Mouse (Mus musculus): ENCODE data around the gene Slc6a6. TPM values are rescaled to one million over a fixed set of nuclear protein-coding genes. Genes with fewer than 3 reads are reported as not detected.

Slc6a6 gene
- total RNA-seq, 1 experiment from 2014 or later: 30.3 TPM

- ATAC-seq (replicated peaks; ENCODE audit: low read depth, poor library complexity, severe bottlenecking): no peak
Observed at GRCm38 (mm10) chr6:91667141-91667540, 16.7 kb upstream of the Slc6a6 start.

GRCm38 (mm10) chr6:91668276-91668675 lies 15.6 kb upstream of the Slc6a6 start:
- ATAC-seq (replicated peaks; ENCODE audit: low read depth, poor library complexity, severe bottlenecking): no peak

GRCm38 (mm10) chr6:91669270-91669669 lies 14.6 kb upstream of the Slc6a6 start:
- ATAC-seq (replicated peaks; ENCODE audit: low read depth, poor library complexity, severe bottlenecking): no peak

- no peak for ATAC-seq (replicated peaks; ENCODE audit: low read depth, poor library complexity, severe bottlenecking)
Observed at GRCm38 (mm10) chr6:91670224-91670623, 13.6 kb upstream of the Slc6a6 start.

GRCm38 (mm10) chr6:91674757-91675350 lies 9.0 kb upstream of the Slc6a6 start:
- no peak for ATAC-seq (replicated peaks; ENCODE audit: low read depth, poor library complexity, severe bottlenecking)

GRCm38 (mm10) chr6:91678506-91679094 lies 5.3 kb upstream of the Slc6a6 start:
- no peak for ATAC-seq (replicated peaks; ENCODE audit: low read depth, poor library complexity, severe bottlenecking)

GRCm38 (mm10) chr6:91679095-91679577 lies 4.7 kb upstream of the Slc6a6 start:
- ATAC-seq (replicated peaks; ENCODE audit: low read depth, poor library complexity, severe bottlenecking): peak; percentile 81

GRCm38 (mm10) chr6:91679716-91680115 lies 4.1 kb upstream of the Slc6a6 start:
- no peak for ATAC-seq (replicated peaks; ENCODE audit: low read depth, poor library complexity, severe bottlenecking)

- ATAC-seq (replicated peaks; ENCODE audit: low read depth, poor library complexity, severe bottlenecking): no peak
Observed at GRCm38 (mm10) chr6:91681841-91682240, 2.0 kb upstream of the Slc6a6 start.

- peak; percentile 27 for ATAC-seq (replicated peaks; ENCODE audit: low read depth, poor library complexity, severe bottlenecking)
Observed at GRCm38 (mm10) chr6:91683121-91683520, 732 bp upstream of the Slc6a6 start.

GRCm38 (mm10) chr6:91684474-91684829 lies 599 bp downstream of the Slc6a6 start:
- no peak for ATAC-seq (replicated peaks; ENCODE audit: low read depth, poor library complexity, severe bottlenecking)

GRCm38 (mm10) chr6:91684831-91685532 lies 1.1 kb downstream of the Slc6a6 start:
- ATAC-seq (replicated peaks; ENCODE audit: low read depth, poor library complexity, severe bottlenecking): peak; percentile 48

- no peak for ATAC-seq (replicated peaks; ENCODE audit: low read depth, poor library complexity, severe bottlenecking)
Observed at GRCm38 (mm10) chr6:91685533-91685883, 1.7 kb downstream of the Slc6a6 start.

- ATAC-seq (replicated peaks; ENCODE audit: low read depth, poor library complexity, severe bottlenecking): no peak
Observed at GRCm38 (mm10) chr6:91685896-91686295, 2.0 kb downstream of the Slc6a6 start.

GRCm38 (mm10) chr6:91686597-91686996 lies 2.7 kb downstream of the Slc6a6 start:
- ATAC-seq (replicated peaks; ENCODE audit: low read depth, poor library complexity, severe bottlenecking): no peak

GRCm38 (mm10) chr6:91688021-91688420 lies 4.2 kb downstream of the Slc6a6 start:
- ATAC-seq (replicated peaks; ENCODE audit: low read depth, poor library complexity, severe bottlenecking): no peak

GRCm38 (mm10) chr6:91689231-91689630 lies 5.4 kb downstream of the Slc6a6 start:
- ATAC-seq (replicated peaks; ENCODE audit: low read depth, poor library complexity, severe bottlenecking): no peak

GRCm38 (mm10) chr6:91690222-91690621 lies 6.4 kb downstream of the Slc6a6 start:
- no peak for ATAC-seq (replicated peaks; ENCODE audit: low read depth, poor library complexity, severe bottlenecking)

- no peak for ATAC-seq (replicated peaks; ENCODE audit: low read depth, poor library complexity, severe bottlenecking)
Observed at GRCm38 (mm10) chr6:91690646-91691045, 6.8 kb downstream of the Slc6a6 start.

- ATAC-seq (replicated peaks; ENCODE audit: low read depth, poor library complexity, severe bottlenecking): no peak
Observed at GRCm38 (mm10) chr6:91691576-91691975, 7.7 kb downstream of the Slc6a6 start.

GRCm38 (mm10) chr6:91693301-91693886 lies 9.5 kb downstream of the Slc6a6 start:
- ATAC-seq (replicated peaks; ENCODE audit: low read depth, poor library complexity, severe bottlenecking): peak; percentile 40; the same call in 1 of the 2 replicates

All from common myeloid progenitor, adult 5-6 weeks (primary cell).